ENCODE assay signal across 25 mouse cellular contexts in the genomic region with DNA sequence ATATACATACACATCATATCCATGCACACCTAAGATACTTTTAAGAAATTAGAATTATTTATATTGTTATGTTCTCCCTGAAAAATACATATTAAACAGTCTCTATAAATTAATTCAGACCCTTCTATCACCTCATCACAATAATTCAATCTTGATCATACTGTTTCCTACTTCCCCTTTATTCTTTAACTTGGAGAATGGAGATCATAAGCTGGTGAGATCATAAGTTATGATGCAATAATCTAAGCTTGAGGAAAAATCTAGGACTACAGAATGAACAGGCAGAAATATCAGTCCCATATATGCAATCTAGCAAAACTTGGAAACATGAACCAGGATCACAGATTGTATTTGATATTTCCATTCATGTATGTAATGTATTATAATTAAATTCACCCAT.
"Had no signal": no experiment of that assay in that cellular context is flagged by ENCODE, and none has a peak within 500 bp of the region (broad histone marks: within the 10 kb centered on the region; RNA-seq: fewer than 3 reads in every experiment).

No protein-coding gene starts in this region.

- H3K36me3 ChIP-seq: heart, embryonic 13.5 days; heart, embryonic 15.5 days; hindbrain, embryonic 13.5 days; hindbrain, embryonic 15.5 days; kidney, embryonic 15.5 days; limb, embryonic 13.5 days; limb, embryonic 15.5 days had no signal

- ATAC-seq: hindbrain, postnatal 0 days; intestine, embryonic 16.5 days had no signal

- H3K4me3 ChIP-seq: gastrocnemius, adult 2 months; heart, adult 2 months; heart, embryonic 13.5 days; heart, embryonic 15.5 days; hindbrain, embryonic 13.5 days; hindbrain, embryonic 15.5 days; kidney, embryonic 15.5 days; limb, embryonic 13.5 days; limb, embryonic 15.5 days had no signal

- H3K4me2 ChIP-seq: heart, embryonic 11.5 days; heart, embryonic 13.5 days; heart, embryonic 15.5 days; hindbrain, embryonic 13.5 days; hindbrain, embryonic 15.5 days; kidney, embryonic 15.5 days; limb, embryonic 13.5 days; limb, embryonic 15.5 days had no signal

- DNase-seq: gastrocnemius, adult 2 months; gastrocnemius, postnatal 10 days; gastrocnemius, postnatal 25 days; heart, adult 11 months; heart, adult 2 months; heart, postnatal 14 days; heart, postnatal 36 days; kidney, adult 11 months; kidney, adult 2 months; kidney, adult 9 months; kidney, postnatal 14 days; kidney, postnatal 36 days; layer of hippocampus, adult 9-11 months; layer of hippocampus, postnatal 36 days; left cerebral cortex, postnatal 4 days had no signal

- H3K27me3 ChIP-seq: heart, embryonic 13.5 days; heart, embryonic 15.5 days; hindbrain, embryonic 13.5 days; hindbrain, embryonic 15.5 days; kidney, embryonic 15.5 days; limb, embryonic 13.5 days; limb, embryonic 15.5 days had no signal
